Mouse (Mus musculus): ENCODE data around the gene Arhgef39.

The Arhgef39 gene

GRCm38 (mm10) chr4:43478906-43479832 lies 20.3 kb downstream of the Arhgef39 start:
- DNase-seq (ENCODE audit: low spot score in 2 of 2), result peak; percentile 73 to 81

- DNase-seq (ENCODE audit: low spot score in 2 of 2), result no peak
These were observed 21.0 kb downstream of the Arhgef39 start for GRCm38 (mm10) chr4:43478534-43478858.

DNA sequence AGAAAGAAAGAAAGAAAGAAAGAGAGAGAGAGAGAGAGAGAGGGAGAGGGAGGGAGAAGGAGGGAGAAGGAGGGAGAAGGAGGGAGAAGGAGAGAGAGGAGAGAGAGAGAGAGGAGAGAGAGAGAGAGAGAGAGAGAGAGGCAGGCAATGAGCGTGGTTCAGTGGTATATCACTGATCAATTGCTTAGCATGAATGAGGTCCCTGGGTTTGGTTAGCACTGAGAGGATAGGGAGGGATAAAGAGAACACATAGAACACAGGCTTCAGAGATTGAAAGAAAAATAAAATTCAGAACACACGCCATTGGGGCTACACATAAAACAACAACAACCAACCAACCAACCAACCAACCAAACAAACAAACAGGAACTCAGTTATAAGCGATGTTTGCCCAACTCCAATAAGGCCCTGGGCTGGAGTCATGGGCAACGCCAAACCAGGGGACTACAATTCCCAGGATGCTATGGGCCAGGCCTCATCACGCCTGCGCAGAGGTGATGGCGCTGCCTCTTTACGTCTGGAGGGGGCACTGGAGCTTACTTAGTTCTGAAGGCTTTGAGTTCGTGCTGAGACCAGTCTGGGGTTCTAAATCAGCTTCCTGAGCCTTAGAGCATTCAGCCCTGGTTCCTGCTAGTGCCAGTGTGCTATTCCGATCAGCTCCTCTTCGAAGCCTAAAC lies 21.5 kb downstream of the Arhgef39 start:
- DNase-seq (ENCODE audit: low spot score in 2 of 2), result peak; percentile 87 to 91

GRCm38 (mm10) chr4:43476604-43477003 lies 22.9 kb downstream of the Arhgef39 start:
- peak in 1 of 2 experiments; percentile 57 for DNase-seq (ENCODE audit: low spot score in 2 of 2)

GRCm38 (mm10) chr4:43473636-43474035 lies 25.9 kb downstream of the Arhgef39 start:
- no peak for DNase-seq (ENCODE audit: low spot score in 2 of 2)

DNA sequence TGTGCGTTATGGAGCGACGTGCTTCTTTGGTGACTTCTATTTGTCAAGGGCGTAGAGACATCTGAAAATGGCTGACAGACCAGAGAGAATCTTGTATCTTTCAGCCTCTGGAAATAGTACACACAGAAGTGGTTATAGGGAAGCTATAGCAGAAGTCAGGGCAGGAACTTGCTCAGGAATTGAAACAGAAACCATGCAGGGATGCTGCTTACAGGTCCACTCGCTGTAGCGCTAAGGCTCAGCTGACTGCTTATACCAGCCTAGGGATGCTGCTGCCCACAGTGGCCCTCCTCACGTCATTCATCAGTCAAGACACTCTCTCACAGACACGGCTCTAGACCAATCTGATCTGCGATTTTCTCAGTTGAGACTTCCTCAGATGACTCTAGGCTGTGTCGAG lies 29.2 kb downstream of the Arhgef39 start:
- DNase-seq (ENCODE audit: low spot score in 2 of 2), result no peak

GRCm38 (mm10) chr4:43466872-43467271 lies 32.6 kb downstream of the Arhgef39 start:
- no peak for DNase-seq (ENCODE audit: low spot score in 2 of 2)

DNA sequence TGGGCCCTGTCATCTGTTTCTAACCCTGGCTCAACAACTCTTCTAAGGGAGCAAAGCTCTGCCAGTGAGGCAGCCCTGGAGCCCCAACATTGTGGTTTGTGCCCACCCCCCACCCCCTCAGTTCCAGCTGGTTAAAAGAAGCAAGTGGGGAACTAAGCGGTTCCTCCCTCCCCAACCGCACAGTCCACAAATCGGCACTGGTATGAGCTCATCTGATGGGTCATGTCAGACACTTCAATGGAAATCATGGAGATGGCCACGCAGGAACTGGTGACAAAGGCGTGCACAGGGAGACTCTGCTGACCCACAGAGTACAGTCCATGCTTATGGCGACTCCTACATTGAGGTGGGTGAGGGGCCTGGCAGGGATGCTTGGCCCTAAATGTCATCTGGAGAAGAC lies 33.6 kb downstream of the Arhgef39 start:
- no peak for DNase-seq (ENCODE audit: low spot score in 2 of 2)

DNA sequence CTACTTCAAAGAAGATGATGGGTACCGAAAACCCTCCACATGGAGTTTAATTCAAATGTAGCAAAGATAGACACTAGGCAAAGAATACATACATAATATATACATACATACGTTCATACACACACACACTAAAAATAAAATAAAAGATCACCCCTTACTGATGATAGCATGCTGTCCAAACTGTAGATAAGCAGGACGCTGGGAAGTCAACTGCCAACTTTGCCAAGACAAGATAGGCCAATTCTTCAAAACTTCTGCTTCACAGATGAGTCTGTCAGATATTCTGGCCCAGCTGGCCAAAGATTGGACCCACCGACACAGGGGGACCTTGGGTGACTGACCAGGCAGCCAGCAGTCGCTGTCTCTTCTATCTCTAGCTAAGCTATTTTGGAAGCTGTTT lies 36.4 kb downstream of the Arhgef39 start:
- DNase-seq (ENCODE audit: low spot score in 2 of 2), result no peak

GRCm38 (mm10) chr4:43457124-43457523 lies 42.4 kb downstream of the Arhgef39 start:
- DNase-seq (ENCODE audit: low spot score in 2 of 2), result peak; percentile 40 to 63

- peak; percentile 84 to 87 for DNase-seq (ENCODE audit: low spot score in 2 of 2)
These were observed 43.0 kb downstream of the Arhgef39 start for GRCm38 (mm10) chr4:43456470-43456869.

DNA sequence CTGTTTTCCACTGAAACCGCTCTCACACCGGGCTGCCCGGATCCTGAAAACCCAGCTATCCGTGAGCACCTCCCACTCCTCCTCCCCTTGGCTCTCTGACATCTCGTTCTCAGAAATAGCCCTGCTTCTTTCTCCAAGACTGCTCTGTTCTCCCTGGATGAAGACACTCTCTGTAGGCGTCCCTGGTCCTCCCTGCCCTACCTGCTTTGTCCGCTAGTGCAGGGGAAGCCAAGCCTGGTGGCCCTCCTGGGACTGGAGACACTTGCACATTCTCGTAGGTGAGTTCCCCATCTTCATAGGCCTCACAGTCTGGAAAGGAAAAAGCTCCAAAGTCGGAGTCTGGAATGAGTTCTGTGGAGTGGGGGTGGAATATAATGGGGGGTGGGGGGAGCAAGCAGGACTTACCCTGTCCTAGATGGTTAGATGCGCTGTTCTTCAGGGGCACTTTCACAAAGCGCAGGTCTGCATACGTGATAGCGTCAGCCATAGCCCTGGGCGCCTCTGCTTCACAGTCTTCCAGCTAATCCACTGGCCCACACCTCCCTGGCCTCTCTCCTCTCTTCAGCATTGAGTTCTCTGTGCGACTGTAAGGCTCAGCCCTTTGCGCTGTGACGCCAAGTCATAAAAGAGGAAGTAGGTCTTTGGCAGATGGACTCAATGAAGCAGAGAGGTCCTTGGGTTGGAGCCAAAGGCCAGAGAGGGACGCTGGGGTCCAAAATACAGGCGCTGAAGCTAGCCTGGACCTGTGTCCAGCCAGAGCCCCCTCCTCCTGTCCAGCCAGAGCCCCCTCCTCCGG lies 45.3 kb downstream of the Arhgef39 start, which contains the start of gene Cd72:
Gene Cd72, minus strand, starts transcription at position 588 of the 796 bp plus-strand sequence.
- peak in 1 of 2 experiments; percentile 66 for DNase-seq (ENCODE audit: low spot score in 2 of 2)

GRCm38 (mm10) chr4:43453413-43453812 lies 46.1 kb downstream of the Arhgef39 start:
- no peak for DNase-seq (ENCODE audit: low spot score in 2 of 2)

DNA sequence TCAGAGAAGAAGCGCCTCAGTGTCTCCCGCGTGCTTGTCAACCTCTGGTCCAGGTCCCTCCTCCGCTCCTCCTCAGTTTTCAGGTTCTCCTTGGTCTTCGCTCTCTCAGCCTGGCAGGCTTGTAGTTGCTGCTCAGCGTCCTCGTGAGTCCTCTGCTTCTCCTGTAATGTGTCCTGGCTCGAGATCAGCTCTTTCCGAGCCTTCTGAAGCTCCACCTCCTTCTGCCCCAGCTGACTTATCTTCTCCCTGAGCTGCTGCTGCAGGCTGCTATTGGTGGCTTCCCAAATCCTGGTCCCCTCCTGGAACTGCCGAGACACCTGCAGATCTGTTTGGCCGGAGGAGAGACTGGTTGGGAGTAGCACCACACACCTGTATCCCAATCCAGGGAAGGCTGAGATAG lies 47.2 kb downstream of the Arhgef39 start:
- no peak for DNase-seq (ENCODE audit: low spot score in 2 of 2)

DNA sequence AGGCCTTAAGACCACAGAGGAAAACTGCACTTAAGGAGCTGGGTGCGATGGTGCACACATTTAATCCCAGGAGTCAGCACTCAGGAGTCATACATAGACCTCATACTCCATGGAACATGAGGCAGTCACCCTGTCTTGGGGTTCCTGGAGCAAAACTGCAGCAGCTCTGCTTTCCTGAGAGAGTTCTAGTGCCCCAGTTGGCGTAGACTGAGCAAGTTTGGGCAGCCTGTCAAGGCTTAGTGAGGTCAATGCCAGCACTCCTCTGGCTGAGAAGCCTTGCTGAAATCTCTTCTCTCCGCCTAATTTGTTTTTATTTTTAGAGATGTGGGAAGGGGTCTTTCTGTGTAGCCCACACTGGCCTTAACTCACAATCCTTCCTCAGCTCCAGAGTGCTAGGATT lies 50.9 kb downstream of the Arhgef39 start:
- DNase-seq (ENCODE audit: low spot score in 2 of 2), result no peak

- no peak for DNase-seq (ENCODE audit: low spot score in 2 of 2)
These were observed 52.2 kb downstream of the Arhgef39 start for GRCm38 (mm10) chr4:43447251-43447650.
